Mouse (Mus musculus) kidney, embryonic 15.5 days (tissue): ENCODE measurements around the gene Tmprss5. TPM values are rescaled to one million over a fixed set of nuclear protein-coding genes. Genes with fewer than 3 reads are reported as not detected.
A peak's percentile ranks its signal among the peaks of the same experiment; 100 is the strongest.

Source experiments
- ATAC-seq: fragments of 200-750 bp; cut with Nextera tagmentation; replicated peaks from 2 replicates; pipeline ENCODE4 v1.8.0; 2017; ENCODE audit warnings: moderate TSS enrichment; ENCODE audit not compliant: low FRiP score
- H3K27ac ChIP-seq: fragments of 300-500 bp; sonication (generic); 2 replicates; pipeline ENCODE4 v1.5.1; 2015; ENCODE audit warnings: mild to moderate bottlenecking, inconsistent platforms
- H3K27me3 ChIP-seq: fragments of 300-500 bp; sonication (generic); 2 replicates; pipeline ENCODE4 v1.6.1; 2015; ENCODE audit warnings: inconsistent platforms
- H3K36me3 ChIP-seq: fragments of 300-500 bp; sonication (generic); 2 replicates; pipeline ENCODE4 v1.6.1; 2015; ENCODE audit warnings: inconsistent platforms
- H3K4me1 ChIP-seq: fragments of 300-500 bp; sonication (generic); 2 replicates; pipeline ENCODE4 v1.6.1; 2015; ENCODE audit warnings: inconsistent platforms
- H3K4me2 ChIP-seq: fragments of 300-500 bp; sonication (generic); 2 replicates; pipeline ENCODE4 v1.6.1; 2015; ENCODE audit warnings: moderate library complexity, mild to moderate bottlenecking, inconsistent platforms
- H3K4me3 ChIP-seq: fragments of 300-500 bp; sonication (generic); replicated peaks from 2 replicates; pipeline ENCODE4 v1.5.1; 2015; ENCODE audit warnings: mild to moderate bottlenecking, inconsistent platforms
- H3K9ac ChIP-seq: fragments of 300-500 bp; sonication (generic); 2 replicates; pipeline ENCODE4 v1.6.1; 2015; ENCODE audit warnings: mild to moderate bottlenecking, inconsistent platforms
- H3K9me3 ChIP-seq: fragments of 300-500 bp; sonication (generic); replicated peaks from 2 replicates; pipeline ENCODE4 v1.6.1; 2016; ENCODE audit warnings: inconsistent platforms
- WGBS: fragments of 180-500 bp; shearing (Covaris S2); methylation state at CpG from one replicate; pipeline ENCODE4 v1.1.7; 2015; ENCODE audit warnings: mixed read lengths; 5-methylcytosine and 5-hydroxymethylcytosine counted together
- polyA plus RNA-seq: library from polyadenylated mRNA; unstranded; fragments of >200 nt; fragmentation: Nextera tagmentation; extraction: Ambion mirVana; gene quantifications from 2 replicates; pipeline ENCODE4 v1.2.1, GENCODE M21; 2015

The Tmprss5 gene
- polyA plus RNA-seq, 1 experiment from 2014 or later, result 0.36 TPM

DNA sequence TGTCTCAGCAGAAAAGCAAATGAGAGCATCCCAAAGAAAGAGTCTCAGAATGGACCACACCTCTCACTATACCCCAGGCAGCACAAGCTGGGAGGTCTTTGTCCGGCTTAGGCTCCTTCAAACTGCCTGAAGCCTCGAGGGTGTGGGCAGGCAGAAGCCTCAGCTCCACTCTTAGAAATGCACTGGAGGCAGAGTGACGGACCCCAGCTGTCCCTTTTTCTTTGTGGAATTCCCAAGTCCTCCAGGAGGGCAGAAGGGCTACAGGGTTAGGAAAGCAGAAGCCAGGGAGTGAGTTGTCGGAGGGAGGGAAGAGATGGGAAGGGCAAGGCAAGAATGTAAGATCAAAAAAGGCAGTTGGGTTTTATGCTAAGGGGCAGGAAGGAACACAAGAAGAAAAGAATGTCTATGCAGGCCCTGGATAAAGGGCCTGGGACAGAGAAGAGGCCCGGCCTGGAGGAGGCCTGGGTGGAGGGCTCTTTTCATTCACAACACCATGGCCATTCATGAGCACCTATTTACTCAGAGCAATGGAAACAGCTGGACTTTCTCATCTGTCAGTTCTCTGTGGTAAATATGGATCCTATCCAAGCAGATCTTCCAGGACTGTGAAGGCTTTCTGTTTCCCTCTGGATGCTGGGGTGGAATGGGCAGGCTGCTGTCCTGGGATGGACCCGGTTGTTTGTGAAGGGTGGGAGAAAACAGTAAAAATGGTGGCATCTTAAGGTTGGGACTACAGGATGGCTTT lies 29.6 kb downstream of the Tmprss5 start:
- Histone ChIP-seq H3K4me1 (peaks cover 22% of the 10 kb centered on the region), H3K27ac (peak overlapping the region; percentile 54), H3K9me3 (no peaks in the 10 kb centered on the region), H3K9ac (no peak overlapping the region), H3K27me3 (no peaks in the 10 kb centered on the region), H3K4me3 (no peak overlapping the region), H3K36me3 (no peaks in the 10 kb centered on the region), H3K4me2 (no peak overlapping the region)
- WGBS, result 33% methylated on average over 6 of the region's 6 CpGs
- peak; percentile 80 for ATAC-seq

GRCm38 (mm10) chr9:49111296-49111695 lies 30.2 kb downstream of the Tmprss5 start:
- no peaks in the 10 kb centered on the region for H3K36me3 ChIP-seq
- H3K9me3 ChIP-seq, result no peaks in the 10 kb centered on the region
- WGBS, result 68% methylated on average over 5 of the region's 5 CpGs
- peak overlapping the region; percentile 54 for H3K27ac ChIP-seq
- H3K9ac ChIP-seq, result no peak overlapping the region
- no peaks in the 10 kb centered on the region for H3K27me3 ChIP-seq
- no peak for ATAC-seq
- peaks cover 22% of the 10 kb centered on the region for H3K4me1 ChIP-seq
- H3K4me2 ChIP-seq, result no peak overlapping the region
- H3K4me3 ChIP-seq, result no peak overlapping the region

DNA sequence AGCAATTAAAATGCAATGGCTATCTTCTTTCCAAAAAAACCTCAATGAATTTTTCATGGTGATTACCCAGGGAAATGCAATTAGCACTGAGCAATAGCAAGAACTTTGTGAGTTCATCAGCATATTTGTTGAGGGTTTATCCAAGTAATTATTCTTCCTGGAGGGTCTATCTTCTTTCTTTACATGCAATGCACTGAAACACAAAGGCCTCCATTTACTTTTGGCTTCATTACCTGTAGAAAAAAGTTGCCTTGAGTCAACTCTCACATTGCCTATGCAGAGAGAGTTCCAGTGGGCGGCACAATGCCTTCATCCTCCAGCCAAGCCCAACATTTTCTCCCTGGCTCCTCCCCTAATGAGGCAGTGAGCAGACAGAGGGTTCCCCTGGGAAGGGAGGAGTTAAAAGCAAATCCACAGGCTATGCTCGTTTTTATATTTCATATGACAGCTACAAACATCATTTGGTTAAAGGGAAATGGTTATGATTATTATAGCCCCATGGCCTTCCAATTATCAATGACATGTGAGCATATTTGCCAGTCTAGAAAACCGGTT lies 37.3 kb downstream of the Tmprss5 start:
- 38% methylated on average over 3 of the region's 3 CpGs for WGBS
- Histone ChIP-seq H3K4me2 (no peak overlapping the region), H3K4me3 (no peak overlapping the region), H3K4me1 (no peaks in the 10 kb centered on the region), H3K27me3 (no peaks in the 10 kb centered on the region), H3K27ac (no peak overlapping the region), H3K9me3 (no peaks in the 10 kb centered on the region), H3K9ac (no peak overlapping the region), H3K36me3 (no peaks in the 10 kb centered on the region)
- no peak for ATAC-seq

GRCm38 (mm10) chr9:49119759-49120158 lies 38.7 kb downstream of the Tmprss5 start:
- Histone ChIP-seq H3K36me3 (no peaks in the 10 kb centered on the region), H3K9me3 (no peaks in the 10 kb centered on the region), H3K4me1 (no peaks in the 10 kb centered on the region), H3K27me3 (no peaks in the 10 kb centered on the region), H3K4me2 (no peak overlapping the region), H3K9ac (no peak overlapping the region), H3K27ac (no peak overlapping the region), H3K4me3 (no peak overlapping the region)
- 86% methylated on average over 4 of the region's 4 CpGs for WGBS
- no peak for ATAC-seq

DNA sequence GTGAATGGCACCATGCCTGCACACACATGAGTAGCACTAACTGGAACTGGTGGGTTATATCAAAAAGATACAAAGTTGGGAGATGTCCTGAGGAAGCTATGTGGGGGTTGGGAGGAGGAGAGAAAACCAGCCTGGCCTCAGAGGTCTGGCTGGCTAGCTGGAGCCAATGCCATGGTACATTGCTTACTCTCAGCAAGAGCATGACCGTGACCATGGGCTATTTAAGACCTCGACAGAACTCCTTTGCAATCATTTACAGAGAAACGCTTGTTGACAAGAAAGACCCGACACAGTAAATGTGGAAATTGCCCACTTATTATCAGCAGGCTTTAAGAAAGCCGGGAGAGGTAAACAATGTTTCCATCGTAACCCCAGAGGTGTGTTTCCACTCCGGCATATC lies 44.6 kb downstream of the Tmprss5 start:
- Histone ChIP-seq H3K27ac (peak overlapping the region; percentile 23; the same call in 1 of the 2 replicates), H3K4me1 (peaks cover 18% of the 10 kb centered on the region; the same call in 1 of the 2 replicates), H3K27me3 (no peaks in the 10 kb centered on the region), H3K36me3 (no peaks in the 10 kb centered on the region), H3K9ac (no peak overlapping the region), H3K4me3 (no peak overlapping the region), H3K9me3 (no peaks in the 10 kb centered on the region), H3K4me2 (no peak overlapping the region)
- WGBS, result 52% methylated on average over 7 of the region's 7 CpGs
- peak; percentile 60; the same call in 1 of the 2 replicates for ATAC-seq

DNA sequence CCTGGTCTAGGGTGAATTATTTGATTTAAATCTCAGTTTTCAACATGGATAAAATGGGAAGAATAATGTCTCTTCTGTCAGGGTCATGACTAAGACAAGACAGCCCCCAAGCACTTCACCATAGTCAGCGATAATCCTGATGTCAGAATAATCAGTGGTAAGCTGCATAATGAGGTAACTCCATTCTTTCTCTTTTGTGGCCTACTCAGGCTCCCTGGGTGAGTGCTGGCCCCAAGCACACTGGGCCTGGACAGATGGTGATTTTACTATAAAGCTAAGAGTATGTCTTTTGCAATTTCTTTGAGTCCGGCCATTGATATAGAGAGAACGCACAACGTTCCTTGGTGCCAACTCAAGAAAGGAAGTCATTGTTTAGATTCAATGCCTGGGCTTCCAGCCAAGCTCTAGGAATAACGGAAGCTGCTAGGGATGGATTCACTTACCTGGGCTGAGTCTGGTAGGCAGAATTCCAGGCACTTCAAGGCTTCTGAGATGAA lies 49.5 kb downstream of the Tmprss5 start:
- 73% methylated on average over 5 of the region's 5 CpGs for WGBS

DNA sequence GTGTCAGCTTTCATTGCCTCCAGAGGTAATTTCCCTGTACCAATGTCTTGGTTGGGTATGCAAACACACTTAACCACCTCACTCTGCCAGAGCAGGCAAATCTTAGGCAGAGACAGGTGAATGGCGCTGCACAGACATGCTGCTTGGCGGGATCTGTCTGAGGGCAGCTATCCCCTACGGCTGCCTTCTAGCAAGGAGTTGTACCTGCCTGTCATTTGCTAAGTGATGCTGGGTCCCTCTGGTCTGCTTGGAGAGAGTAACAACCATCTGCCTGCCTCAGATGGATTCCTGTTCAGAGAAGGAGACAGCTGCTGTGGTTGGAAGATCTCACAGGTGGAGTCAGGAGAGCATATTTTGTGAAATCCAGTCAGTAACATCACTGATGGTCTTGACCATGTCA lies 62.8 kb downstream of the Tmprss5 start:
- no peak overlapping the region for H3K9ac ChIP-seq
- ATAC-seq, result no peak
- no peaks in the 10 kb centered on the region for H3K4me1 ChIP-seq
- no peaks in the 10 kb centered on the region for H3K27me3 ChIP-seq
- no peak overlapping the region for H3K27ac ChIP-seq
- WGBS, result 79% methylated on average over 3 of the region's 3 CpGs
- no peaks in the 10 kb centered on the region for H3K9me3 ChIP-seq
- no peaks in the 10 kb centered on the region for H3K36me3 ChIP-seq
- H3K4me3 ChIP-seq, result no peak overlapping the region
- H3K4me2 ChIP-seq, result no peak overlapping the region

More for the DNA sequence above, 49.5 kb downstream of the Tmprss5 start:
- no peak for ATAC-seq
- H3K4me2 ChIP-seq, result no peak overlapping the region
- H3K27ac ChIP-seq, result no peak overlapping the region
- no peaks in the 10 kb centered on the region for H3K36me3 ChIP-seq
- H3K4me3 ChIP-seq, result no peak overlapping the region
- H3K9ac ChIP-seq, result no peak overlapping the region
- no peaks in the 10 kb centered on the region for H3K27me3 ChIP-seq
- H3K9me3 ChIP-seq, result no peaks in the 10 kb centered on the region
- peaks cover 15% of the 10 kb centered on the region; the same call in 1 of the 2 replicates for H3K4me1 ChIP-seq

DNA sequence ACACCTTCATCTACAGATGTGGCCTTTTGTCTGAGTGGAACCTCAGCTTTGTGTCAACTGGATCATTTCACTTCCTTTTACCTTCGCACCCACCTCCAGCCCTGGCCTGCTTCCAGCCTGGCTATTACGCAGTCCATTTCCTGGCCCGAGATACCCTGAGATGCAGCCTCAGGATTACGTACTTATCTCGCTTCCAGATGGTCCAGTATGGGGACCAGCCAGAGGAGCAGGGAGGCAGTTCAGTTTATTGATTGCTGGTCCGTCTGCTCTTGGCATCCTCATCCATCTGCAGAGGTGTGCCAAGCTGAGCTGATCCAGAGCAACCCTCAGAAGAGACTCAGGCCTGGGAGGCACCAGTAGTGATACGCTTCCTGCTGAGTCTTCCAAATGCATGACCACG lies 64.7 kb downstream of the Tmprss5 start:
- H3K4me2 ChIP-seq, result no peak overlapping the region
- H3K36me3 ChIP-seq, result no peaks in the 10 kb centered on the region
- no peak for ATAC-seq
- no peaks in the 10 kb centered on the region for H3K4me1 ChIP-seq
- 82% methylated on average over 8 of the region's 8 CpGs for WGBS
- no peak overlapping the region for H3K27ac ChIP-seq
- no peak overlapping the region for H3K4me3 ChIP-seq
- no peak overlapping the region for H3K9ac ChIP-seq
- no peaks in the 10 kb centered on the region for H3K27me3 ChIP-seq
- no peaks in the 10 kb centered on the region for H3K9me3 ChIP-seq

DNA sequence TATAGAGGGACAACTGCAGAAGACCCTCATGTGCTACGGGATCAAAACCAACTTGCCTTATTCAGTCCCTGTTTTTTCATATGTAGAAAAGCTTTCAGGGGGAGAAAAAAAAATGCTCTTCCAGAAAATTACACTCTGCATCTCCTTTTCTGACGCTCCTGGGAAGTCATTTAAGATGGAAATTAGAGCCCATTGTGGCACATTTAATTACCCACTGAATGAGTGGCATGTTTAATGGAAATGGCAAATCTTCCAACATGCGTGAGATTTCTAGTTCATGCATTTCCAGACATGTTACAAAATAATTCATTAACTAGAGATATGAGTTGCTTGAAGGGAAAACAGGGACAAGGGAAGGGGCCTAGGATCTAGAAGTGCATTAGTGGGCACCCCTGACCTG lies 66.0 kb downstream of the Tmprss5 start:
- no peak overlapping the region for H3K4me3 ChIP-seq
- H3K4me1 ChIP-seq, result no peaks in the 10 kb centered on the region
- no peak overlapping the region for H3K27ac ChIP-seq
- H3K27me3 ChIP-seq, result no peaks in the 10 kb centered on the region
- no peak overlapping the region for H3K4me2 ChIP-seq
- no peaks in the 10 kb centered on the region for H3K36me3 ChIP-seq
- ATAC-seq, result no peak
- H3K9me3 ChIP-seq, result no peaks in the 10 kb centered on the region
- WGBS, result 65% methylated on average over 3 of the region's 3 CpGs
- no peak overlapping the region for H3K9ac ChIP-seq

Other genes with a start within 250 kb of the Tmprss5 start
- 1.2 and 2.1 TPM in 2 replicates for gene Zbtb16, start 245.0 kb upstream of the Tmprss5 start, polyA plus RNA-seq
- 0.86 and 0.90 TPM in 2 replicates for gene Htr3a, start 170.2 kb upstream of the Tmprss5 start, polyA plus RNA-seq
- gene Htr3b, start 116.3 kb upstream of the Tmprss5 start, polyA plus RNA-seq, result 0.10 and 0.32 TPM in 2 replicates
- gene Usp28, start 95.9 kb upstream of the Tmprss5 start, polyA plus RNA-seq, result 33.1 and 36.2 TPM in 2 replicates
- 38.4 and 41.5 TPM in 2 replicates for gene Zw10, start 25.6 kb upstream of the Tmprss5 start, polyA plus RNA-seq
- gene Gm4894, start 169.3 kb downstream of the Tmprss5 start, polyA plus RNA-seq, result not detected in 2 replicates